Mouse (Mus musculus) cerebellum, postnatal 4 days (tissue): ENCODE measurements around the gene Cep131.

Source experiments
- DNase-seq, 2 experiments: peaks; one replicate each; pipeline ENCODE4 v3.0.0; 2022; ENCODE audit warnings: low spot score in 2 of 2, mixed read lengths in 1 of 2

Cep131 gene

DNA sequence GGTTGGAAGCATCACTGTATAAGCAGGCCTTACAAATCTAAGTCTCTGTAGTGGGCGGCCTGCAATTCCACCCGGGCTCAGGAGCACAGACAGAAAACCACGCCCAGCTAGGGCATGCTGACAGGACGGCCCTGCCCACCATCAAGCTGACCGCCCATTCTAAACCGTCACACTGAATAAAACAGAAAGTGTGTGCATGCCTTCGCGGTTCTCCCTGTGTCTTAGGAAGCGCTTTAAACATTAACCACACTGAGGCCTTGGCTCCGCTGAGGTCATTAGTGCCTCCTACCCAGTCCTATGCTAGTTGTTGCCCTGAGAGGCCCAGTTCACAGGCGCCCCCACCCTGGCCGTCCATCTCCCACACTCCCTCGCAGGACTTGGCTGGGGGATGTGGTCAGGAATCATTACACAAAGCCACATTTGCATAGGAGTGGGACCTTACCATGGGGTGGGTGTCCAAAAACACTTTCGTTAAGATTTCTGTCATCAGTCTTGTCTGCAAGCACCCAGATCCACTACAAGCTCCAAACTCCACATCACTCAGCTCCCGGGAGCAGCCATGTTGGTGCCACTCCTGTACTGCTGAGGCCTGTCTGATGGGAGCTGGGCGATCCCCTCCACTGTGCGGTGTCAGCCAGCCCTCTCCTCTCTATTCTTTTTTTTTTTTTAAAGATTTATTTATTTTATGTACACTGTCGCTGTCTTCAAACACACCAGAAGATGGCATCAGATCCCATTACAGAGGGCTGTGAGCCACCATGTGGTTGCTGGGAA, 58.1 kb downstream of the Cep131 start:
- no peak for DNase-seq

DNA sequence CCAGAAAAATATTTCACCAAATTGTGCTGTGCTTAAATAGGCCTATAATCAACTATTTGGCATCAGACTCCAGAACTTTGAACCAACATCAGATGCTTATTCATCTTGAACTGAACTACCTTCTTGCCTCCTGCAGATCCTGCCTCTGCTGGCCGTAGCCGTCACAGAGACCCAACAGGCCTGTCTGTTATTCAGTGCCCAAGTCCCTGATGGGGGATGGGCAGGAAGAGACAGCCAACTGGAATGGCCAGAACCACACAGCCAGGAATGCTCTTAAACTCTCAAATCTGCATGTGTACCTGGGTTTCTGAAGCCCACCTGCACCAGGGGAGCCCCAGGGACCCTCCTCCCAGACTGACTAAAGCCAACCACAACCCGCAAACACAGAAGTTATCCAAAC, 59.7 kb downstream of the Cep131 start:
- no peak for DNase-seq

DNA sequence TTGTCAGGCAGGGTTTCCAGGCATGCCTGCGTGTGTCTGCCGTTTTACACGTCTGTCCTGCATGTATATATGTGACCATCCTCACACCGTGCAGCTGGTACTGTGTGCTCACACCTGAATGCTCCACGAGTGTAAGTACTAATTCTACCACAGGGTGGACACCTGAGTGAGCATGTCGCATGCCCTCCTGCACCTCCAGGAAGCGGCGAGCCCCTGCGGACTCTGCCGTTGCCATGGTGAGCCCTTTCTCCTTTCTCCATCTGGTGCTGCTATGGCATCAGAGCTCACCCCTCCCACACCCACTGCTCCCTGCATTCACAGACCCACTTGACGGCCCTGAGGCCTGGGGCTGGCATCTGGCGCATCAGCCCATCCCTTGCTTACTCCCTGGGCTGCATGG, 63.8 kb downstream of the Cep131 start:
- peak in 1 of 2 experiments; percentile 60 for DNase-seq

- no peak for DNase-seq
These were observed 64.4 kb downstream of the Cep131 start for GRCm38 (mm10) chr11:120022216-120022615.

GRCm38 (mm10) chr11:120021367-120021766, 65.3 kb downstream of the Cep131 start:
- no peak for DNase-seq

DNA sequence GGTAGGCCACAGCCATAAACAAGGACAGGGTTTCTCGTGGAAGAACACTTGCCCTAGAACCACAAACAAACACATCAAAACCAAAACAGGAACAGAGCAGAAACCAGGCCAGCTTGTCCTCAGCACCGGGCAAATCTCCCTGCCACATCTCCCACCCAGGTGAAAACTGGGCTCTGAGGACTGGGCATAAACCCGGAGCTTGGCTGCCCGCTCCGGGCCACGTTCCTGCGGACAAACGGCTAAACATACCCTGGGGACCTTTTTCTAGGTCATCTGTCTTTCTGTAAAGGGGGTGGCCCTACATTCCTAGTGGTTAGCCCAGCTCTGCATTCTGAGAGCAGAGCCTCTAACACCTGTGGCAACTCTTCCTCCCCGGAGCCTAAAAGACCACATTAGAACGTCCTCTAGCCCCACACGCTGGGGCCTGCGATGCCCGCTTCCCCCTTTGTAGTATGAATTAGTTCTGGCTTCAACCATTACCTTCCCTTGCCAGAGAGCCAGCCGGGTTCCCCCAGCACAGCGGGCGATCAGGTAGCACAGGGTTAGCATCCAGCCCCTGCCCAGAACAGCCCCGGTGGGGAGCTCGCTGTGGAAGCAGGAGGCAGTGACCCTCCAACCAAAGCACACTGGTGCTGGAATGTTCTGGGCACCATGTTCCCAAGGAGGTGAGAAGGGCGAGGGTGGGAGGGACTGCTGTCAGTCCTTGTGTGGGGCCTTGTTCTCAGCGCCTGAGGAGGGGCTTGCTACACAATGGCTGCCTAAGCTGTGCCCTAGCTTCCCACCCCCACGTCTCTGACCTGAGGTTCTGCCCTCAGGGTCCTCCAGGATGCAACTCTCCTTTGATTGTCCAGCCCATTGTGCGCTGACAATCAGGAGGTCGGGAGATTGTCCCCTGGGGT, 66.8 kb downstream of the Cep131 start:
- DNase-seq: no peak

- no peak for DNase-seq
These were observed 69.6 kb downstream of the Cep131 start for GRCm38 (mm10) chr11:120017011-120017410.

DNA sequence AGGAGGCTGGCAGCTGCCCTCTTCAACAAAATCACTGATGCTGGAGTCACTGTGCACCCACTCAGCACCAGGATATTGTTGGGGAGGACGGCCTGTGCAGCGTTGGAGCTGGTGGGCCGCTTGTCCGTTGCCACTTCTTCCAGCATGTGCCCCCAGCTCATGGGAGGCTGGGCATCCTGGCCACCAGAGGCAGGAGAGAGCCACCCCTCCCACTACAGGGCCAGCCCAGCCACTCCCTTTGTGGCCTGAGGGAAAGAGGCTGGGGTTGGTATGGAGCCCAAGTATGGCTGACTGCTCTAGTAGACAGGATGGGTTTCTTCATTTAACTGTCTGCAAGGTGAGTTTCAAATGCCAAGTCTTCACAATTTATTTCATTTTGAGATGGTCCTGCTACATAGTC, 71.9 kb downstream of the Cep131 start:
- no peak for DNase-seq
